Mouse (Mus musculus): ENCODE data around the gene Btn2a2. TPM values are rescaled to one million over a fixed set of nuclear protein-coding genes. Genes with fewer than 3 reads are reported as not detected.

Gene Btn2a2
- under 1 TPM in 1 of 2 experiments, not detected in 1; 0.17 TPM for total RNA-seq (2021)
- long read RNA-seq, experiment 1: 0 reads
- long read RNA-seq, experiment 2, partial matches to known transcripts: 0 of 1 reads
- long read RNA-seq, experiment 2, other reads (novel, unspliced or antisense): 0 of 1 reads

DNA sequence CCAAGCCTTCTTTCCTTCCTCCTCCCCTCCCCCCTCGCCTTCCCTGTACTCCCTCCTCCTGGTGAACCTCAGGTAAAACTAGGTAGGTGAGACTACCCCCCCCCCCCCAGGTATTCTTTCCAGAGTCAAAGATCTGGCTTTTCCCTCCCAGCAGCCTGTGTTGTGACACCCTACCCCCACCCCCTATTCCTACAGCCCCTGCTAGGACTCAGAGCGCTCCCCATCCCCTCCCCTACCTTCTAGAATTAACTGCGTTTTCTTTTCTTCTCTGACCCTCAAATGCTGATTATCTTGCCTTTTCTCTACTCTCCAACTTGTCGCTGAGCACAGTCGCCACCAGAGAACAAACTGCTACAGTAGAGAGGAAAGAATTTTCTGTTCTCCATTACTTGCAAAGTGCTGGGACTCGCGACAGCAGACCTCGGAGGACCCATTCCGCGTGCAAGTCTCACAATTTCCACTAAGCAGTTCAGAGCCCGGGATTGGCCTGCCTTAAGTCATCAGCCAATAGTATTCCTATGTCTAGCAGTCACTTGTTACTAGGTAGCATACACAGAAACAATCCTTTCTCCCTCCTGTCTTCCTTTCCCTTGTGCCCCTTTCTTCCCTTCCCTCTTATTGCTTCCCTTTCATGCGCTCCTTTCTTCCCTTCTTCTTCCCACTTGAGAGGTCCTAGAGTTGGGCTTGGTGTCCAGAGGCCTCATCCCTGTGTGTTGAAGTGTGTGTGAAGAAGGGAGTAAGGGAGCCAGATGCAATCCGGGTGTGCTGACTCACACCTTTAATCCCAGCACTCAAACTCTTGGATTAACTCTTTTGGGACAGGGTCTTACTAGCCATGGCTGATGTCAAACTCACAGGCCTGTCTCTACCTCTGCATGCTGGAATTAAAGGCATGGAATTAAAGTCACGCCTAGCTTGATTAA, at the start of gene Btn2a2:
Btn2a2 (minus strand) TSS at position 458 of the 923 bp plus-strand sequence.
- DNase-seq (ENCODE audit: low spot score in 2 of 2): peak in 1 of 2 experiments; percentile 39

- DNase-seq (ENCODE audit: low spot score in 2 of 2): no peak
Measured at GRCm38 (mm10) chr13:23538249-23538648, 49.6 kb upstream of the Btn2a2 start.

DNA sequence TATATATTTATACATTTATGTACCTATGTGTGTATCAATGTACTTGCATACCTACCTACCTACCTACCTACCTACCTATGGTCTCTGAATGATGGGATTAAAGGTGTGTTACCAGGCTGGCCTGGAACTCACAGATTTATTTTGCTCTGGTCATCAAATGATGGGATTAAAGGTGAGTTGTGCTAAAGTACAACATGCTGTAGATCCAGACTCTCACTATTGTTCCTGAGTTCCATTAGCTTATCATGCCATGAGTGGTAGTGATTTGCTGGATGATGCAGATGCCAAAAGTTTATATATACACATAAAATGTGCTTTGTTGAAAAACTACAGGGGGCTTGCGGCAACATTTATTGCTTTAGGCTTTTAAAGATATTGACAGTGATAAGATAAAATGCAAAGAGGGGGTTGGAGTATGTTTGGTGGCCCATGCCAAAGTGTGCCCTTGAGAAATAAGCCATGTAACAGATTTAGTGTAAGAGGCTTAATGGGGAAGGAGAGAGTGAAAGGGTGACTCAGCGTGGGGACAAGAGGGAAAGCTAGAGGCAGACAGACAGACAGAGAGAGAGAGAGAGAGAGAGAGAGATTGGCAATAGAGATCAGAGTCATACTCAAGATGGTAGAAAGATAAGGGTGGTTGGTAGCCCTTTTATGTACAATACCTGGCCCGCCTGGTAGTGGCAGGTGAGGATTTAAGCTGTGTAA, 48.5 kb upstream of the Btn2a2 start:
- no peak for DNase-seq (ENCODE audit: low spot score in 2 of 2)

GRCm38 (mm10) chr13:23536076-23536822, 47.6 kb upstream of the Btn2a2 start:
- no peak for DNase-seq (ENCODE audit: low spot score in 2 of 2)

DNA sequence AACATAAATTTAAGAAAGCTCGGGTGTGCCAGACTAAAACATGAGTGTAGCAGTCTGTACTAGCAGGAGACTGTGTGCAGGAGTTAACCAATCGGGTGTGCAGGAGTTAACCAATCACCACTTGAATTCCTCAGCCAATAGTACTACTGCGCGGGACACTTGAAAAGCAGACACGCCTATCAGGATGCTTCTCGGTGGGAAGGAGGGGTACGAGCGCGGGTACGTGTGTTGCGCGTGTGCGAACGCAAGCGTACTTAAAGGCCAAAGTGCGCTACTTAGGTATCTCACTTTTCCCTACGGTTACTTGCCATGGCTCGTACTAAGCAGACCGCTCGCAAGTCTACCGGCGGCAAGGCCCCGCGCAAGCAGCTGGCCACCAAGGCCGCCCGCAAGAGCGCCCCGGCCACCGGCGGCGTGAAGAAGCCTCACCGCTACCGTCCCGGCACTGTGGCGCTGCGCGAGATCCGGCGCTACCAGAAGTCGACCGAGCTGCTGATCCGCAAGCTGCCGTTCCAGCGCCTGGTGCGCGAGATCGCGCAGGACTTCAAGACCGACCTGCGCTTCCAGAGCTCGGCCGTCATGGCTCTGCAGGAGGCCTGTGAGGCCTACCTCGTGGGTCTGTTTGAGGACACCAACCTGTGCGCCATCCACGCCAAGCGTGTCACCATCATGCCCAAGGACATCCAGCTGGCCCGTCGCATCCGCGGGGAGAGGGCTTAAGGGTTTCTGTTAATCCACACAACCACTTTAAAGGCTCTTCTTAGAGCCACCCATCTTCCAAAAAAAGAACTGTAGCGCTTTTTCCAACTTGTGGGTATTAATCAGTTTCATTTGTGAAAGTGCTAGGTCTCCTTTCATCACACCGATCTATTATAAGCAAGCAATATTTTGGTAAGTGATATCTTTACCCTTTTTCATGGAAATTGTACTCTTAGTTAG, 46.7 kb upstream of the Btn2a2 start, which contains the start of gene Hist1h3g:
Hist1h3g (plus strand) TSS at position 286 of the 939 bp plus-strand sequence.
- peak; percentile 69 to 76 for DNase-seq (ENCODE audit: low spot score in 2 of 2)

GRCm38 (mm10) chr13:23534368-23535131, 45.9 kb upstream of the Btn2a2 start:
- no peak for DNase-seq (ENCODE audit: low spot score in 2 of 2)

DNA sequence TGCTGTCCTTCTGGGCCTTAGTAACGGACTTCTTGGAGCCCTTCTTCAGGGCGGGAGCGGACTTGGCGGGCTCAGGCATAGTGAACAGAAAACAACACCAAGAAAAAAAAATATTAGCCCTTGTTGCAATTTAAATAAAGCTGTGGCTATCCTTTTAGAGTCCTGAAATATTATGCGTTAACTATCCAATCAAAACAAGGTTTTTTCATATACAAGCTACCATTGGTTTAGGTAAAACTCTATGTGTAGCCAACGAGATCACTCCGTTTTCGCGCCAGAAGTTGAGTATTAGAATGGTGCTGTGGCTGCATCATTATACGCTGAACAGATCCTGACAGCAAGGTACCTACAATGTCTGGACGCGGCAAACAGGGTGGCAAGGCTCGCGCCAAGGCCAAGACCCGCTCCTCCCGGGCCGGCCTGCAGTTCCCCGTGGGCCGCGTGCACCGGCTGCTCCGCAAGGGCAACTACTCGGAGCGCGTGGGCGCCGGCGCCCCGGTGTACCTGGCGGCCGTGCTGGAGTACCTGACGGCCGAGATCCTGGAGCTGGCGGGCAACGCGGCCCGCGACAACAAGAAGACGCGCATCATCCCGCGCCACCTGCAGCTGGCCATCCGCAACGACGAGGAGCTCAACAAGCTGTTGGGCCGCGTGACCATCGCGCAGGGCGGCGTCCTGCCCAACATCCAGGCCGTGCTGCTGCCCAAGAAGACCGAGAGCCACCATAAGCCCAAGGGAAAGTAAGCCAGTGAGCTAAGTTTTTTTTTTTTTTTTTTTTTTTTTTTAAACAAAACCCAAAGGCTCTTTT, 45.1 kb upstream of the Btn2a2 start, which contains the start of gene Hist1h2af:
Hist1h2af (plus strand) TSS at position 347 of the 808 bp plus-strand sequence.
- DNase-seq (ENCODE audit: low spot score in 2 of 2): peak in 1 of 2 experiments; percentile 45

- DNase-seq (ENCODE audit: low spot score in 2 of 2): no peak
Measured at GRCm38 (mm10) chr13:23532262-23533075, 43.8 kb upstream of the Btn2a2 start.

- DNase-seq (ENCODE audit: low spot score in 2 of 2): peak; percentile 80 to 96
Measured at GRCm38 (mm10) chr13:23530901-23531875, 42.5 kb upstream of the Btn2a2 start, which contains the start of gene Hist1h4h. Gene Hist1h4h (plus strand): TSS chr13:23531050.

DNA sequence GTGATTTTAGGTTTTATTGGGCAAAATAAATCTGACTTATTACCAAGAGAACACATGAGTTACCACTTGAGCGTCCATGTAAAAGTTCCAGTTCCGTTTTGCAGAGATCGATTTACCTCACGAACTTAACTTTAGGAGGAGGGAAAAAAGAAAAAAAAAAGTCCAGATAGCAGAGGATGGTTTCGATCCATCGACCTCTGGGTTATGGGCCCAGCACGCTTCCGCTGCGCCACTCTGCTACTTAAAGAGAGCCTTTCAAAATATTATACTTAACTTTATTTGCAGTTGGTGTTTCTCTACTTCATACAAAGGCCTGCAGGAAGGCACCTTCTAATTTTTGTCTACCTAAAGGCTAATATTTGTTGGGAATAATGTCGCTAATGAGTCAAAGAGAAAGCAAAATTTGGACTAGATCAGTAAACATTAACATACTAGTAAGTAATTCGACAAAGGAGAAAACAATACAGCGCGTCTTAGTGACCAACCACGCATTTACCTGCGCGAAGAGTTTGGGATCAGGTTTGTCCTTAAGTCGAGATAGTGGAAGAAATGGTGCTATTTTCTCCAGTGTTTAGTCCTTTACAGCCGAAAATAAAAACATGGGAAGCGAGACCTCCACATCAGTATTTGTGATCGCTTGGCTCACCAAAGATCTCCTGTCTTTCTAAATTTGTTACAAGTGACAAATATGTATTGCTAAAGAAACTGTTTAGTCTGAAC, 41.7 kb upstream of the Btn2a2 start:
- DNase-seq (ENCODE audit: low spot score in 2 of 2): peak in 1 of 2 experiments; percentile 30

- no peak for DNase-seq (ENCODE audit: low spot score in 2 of 2)
Measured at GRCm38 (mm10) chr13:23529480-23530165, 41.0 kb upstream of the Btn2a2 start.

GRCm38 (mm10) chr13:23529005-23529404, 40.3 kb upstream of the Btn2a2 start:
- DNase-seq (ENCODE audit: low spot score in 2 of 2): no peak

DNA sequence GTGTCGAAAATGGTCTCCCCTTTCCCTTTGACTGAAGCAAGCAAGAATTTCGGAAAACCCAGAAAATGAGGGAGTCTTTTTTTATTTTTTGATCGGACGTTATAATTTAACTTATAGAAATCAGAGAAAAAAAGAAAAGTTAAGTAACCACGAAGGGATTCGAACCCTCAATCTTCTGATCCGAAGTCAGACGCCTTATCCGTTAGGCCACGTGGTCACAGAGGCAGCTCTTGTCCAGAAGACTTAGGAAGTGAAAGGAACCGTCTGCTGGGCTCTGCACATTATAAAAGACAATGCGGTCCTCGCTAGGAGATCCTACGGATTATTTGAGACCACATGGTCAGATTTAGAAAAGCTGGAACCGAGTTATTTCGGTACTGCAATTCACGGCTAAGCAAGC, 37.7 kb upstream of the Btn2a2 start:
- peak; percentile 74 to 85 for DNase-seq (ENCODE audit: low spot score in 2 of 2)

- DNase-seq (ENCODE audit: low spot score in 2 of 2): no peak
Measured at GRCm38 (mm10) chr13:23525901-23526300, 37.2 kb upstream of the Btn2a2 start.

DNA sequence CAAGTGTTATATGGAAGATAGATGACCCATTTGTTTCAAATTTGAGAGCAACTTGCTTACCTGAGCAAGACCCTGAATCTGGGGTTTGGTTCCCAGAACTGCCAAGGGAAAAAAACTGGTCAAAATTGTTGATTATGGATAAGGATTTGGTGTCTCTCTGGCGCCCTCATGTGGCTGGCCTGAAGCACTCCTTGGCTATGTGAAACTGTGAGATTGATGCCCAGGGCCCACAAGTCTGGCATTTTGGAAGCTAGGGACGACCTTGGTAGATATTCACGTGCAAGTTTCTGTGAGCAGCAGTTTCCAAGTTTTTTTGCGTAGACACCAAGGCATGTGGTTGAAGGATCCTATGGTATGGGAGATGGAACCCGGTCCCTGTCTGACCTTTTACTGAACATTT, 36.0 kb upstream of the Btn2a2 start:
- peak in 1 of 2 experiments; percentile 62 for DNase-seq (ENCODE audit: low spot score in 2 of 2)

Measured in adrenal gland, postnatal 4 days (tissue).